Mouse (Mus musculus): ENCODE data around the gene Olfr849.

Gene Olfr849

DNA sequence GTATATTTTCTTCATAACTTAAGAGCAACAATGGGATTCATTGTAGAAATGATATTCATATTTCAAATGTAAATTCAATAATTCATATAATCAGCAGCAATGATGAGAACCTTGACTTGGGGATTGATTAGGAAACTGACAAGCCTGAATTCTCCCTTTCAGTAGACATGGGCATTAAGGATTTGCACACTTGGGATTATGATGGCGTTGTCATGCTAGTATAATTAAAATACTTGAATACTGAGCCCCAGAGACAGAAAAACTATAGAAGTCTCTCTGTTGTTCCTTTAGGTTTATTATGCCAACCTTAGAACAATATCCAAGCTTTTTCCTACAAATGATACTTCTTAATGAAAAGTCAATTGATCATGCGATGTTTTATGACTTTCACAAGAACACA, at the start of gene Olfr849:
Gene Olfr849, plus strand, starts transcription at position 301 of the 400 bp plus-strand sequence.
- no peak for DNase-seq

- DNase-seq, result no peak
Measured at GRCm38 (mm10) chr9:19478148-19478547, 38.1 kb downstream of the Olfr849 start, which contains the start of gene Olfr850. Olfr850 (minus strand) TSS chr9:19478248.

- DNase-seq, result no peak
Measured at GRCm38 (mm10) chr9:19492995-19493394, 52.9 kb downstream of the Olfr849 start, which contains the start of gene Olfr851. Olfr851 (plus strand) TSS chr9:19493295.
